Mouse (Mus musculus): ENCODE measurements at regions not wholly inside any gene's neighbourhood (a gene's known extent, or its start where the extent isn't known, plus 50 kb on each side); places are given as distances from the start of the nearest gene placed in this dataset.

- no peak overlapping the region for H3ac ChIP-seq (ENCODE audit: control insufficient read depth, insufficient read length)
- H3K4me2 ChIP-seq (ENCODE audit: low read depth) = no peak overlapping the region
- TF ChIP-seq TCF3 (IDR thresholded peaks at IDR 0.05; ENCODE audit: insufficient read length, low read depth) (no peak), TCF12 (IDR thresholded peaks at IDR 0.05; ENCODE audit: insufficient read depth, poor library complexity, severe bottlenecking) (no peak), USF1 (IDR thresholded peaks at IDR 0.05; ENCODE audit: low read depth) (no peak), SRF (IDR thresholded peaks at IDR 0.05; ENCODE audit: control insufficient read depth, insufficient read length, low read depth) (no peak), POLR2AphosphoS2 (IDR thresholded peaks at IDR 0.05; ENCODE audit: insufficient read length, low read depth) (no peak), E2F4 (IDR thresholded peaks at IDR 0.05; ENCODE audit: insufficient read depth) (no peak), CEBPB (IDR thresholded peaks at IDR 0.05; ENCODE audit: insufficient read depth, poor library complexity, severe bottlenecking) (no peak)
- H3K36me3 ChIP-seq (ENCODE audit: control insufficient read depth, insufficient read depth) = no peaks in the 10 kb centered on the region
- H3K4me3 ChIP-seq = no peak overlapping the region
- no peaks in the 10 kb centered on the region for H3K27me3 ChIP-seq (ENCODE audit: control insufficient read depth, insufficient read depth, insufficient read length)
- H3K79me2 ChIP-seq (ENCODE audit: control insufficient read depth, insufficient read depth) = no peaks in the 10 kb centered on the region
These were observed 169.6 kb upstream of the Cpeb2 start for GRCm38 (mm10) chr5:43063386-43063785.

GRCm38 (mm10) chr5:43071541-43071940 is 161.4 kb upstream of the Cpeb2 start:
- Histone ChIP-seq H3K4me2 (ENCODE audit: low read depth) (no peak overlapping the region), H3ac (ENCODE audit: control insufficient read depth, insufficient read length) (no peak overlapping the region), H3K27me3 (ENCODE audit: control insufficient read depth, insufficient read depth, insufficient read length) (no peaks in the 10 kb centered on the region), H3K4me3 (no peak overlapping the region), H3K79me2 (ENCODE audit: control insufficient read depth, insufficient read depth) (no peaks in the 10 kb centered on the region), H3K36me3 (ENCODE audit: control insufficient read depth, insufficient read depth) (no peaks in the 10 kb centered on the region)
- no peak for TF ChIP-seq E2F4 (IDR thresholded peaks at IDR 0.05; ENCODE audit: insufficient read depth)
- no peak for TF ChIP-seq USF1 (IDR thresholded peaks at IDR 0.05; ENCODE audit: low read depth)
- no peak for TF ChIP-seq REST (IDR thresholded peaks at IDR 0.05; ENCODE audit: insufficient read depth, insufficient read length)
- TF ChIP-seq MYOG (IDR thresholded peaks at IDR 0.05; ENCODE audit: control insufficient read depth in 1 of 3, insufficient read depth in 1 of 3, insufficient read length in 2 of 3, low read depth in 2 of 3) = no peak
- TF ChIP-seq POLR2A (IDR thresholded peaks at IDR 0.05; ENCODE audit: insufficient read length, low read depth) = no peak
- no peak for TF ChIP-seq POLR2AphosphoS2 (IDR thresholded peaks at IDR 0.05; ENCODE audit: insufficient read length, low read depth)
- no peak for TF ChIP-seq TCF12 (IDR thresholded peaks at IDR 0.05; ENCODE audit: insufficient read depth, poor library complexity, severe bottlenecking)
- TF ChIP-seq MAX (IDR thresholded peaks at IDR 0.05; ENCODE audit: low read depth) = no peak
- TF ChIP-seq SRF (IDR thresholded peaks at IDR 0.05; ENCODE audit: control insufficient read depth, insufficient read length, low read depth) = no peak
- no peak for TF ChIP-seq CEBPB (IDR thresholded peaks at IDR 0.05; ENCODE audit: insufficient read depth, poor library complexity, severe bottlenecking)
- no peak for TF ChIP-seq TCF3 (IDR thresholded peaks at IDR 0.05; ENCODE audit: insufficient read length, low read depth)
- no peak for TF ChIP-seq MYOD1 (IDR thresholded peaks at IDR 0.05; ENCODE audit: control insufficient read depth in 1 of 3, insufficient read length in 2 of 3, low read depth in 2 of 3)

GRCm38 (mm10) chr5:43072340-43072739 is 160.6 kb upstream of the Cpeb2 start:
- Histone ChIP-seq H3K79me2 (ENCODE audit: control insufficient read depth, insufficient read depth) (no peaks in the 10 kb centered on the region), H3K27me3 (ENCODE audit: control insufficient read depth, insufficient read depth, insufficient read length) (no peaks in the 10 kb centered on the region), H3K36me3 (ENCODE audit: control insufficient read depth, insufficient read depth) (no peaks in the 10 kb centered on the region), H3ac (ENCODE audit: control insufficient read depth, insufficient read length) (no peak overlapping the region), H3K4me2 (ENCODE audit: low read depth) (no peak overlapping the region), H3K4me3 (no peak overlapping the region)
- TF ChIP-seq SRF (IDR thresholded peaks at IDR 0.05; ENCODE audit: control insufficient read depth, insufficient read length, low read depth) = no peak
- no peak for TF ChIP-seq REST (IDR thresholded peaks at IDR 0.05; ENCODE audit: insufficient read depth, insufficient read length)
- no peak for TF ChIP-seq MYOG (IDR thresholded peaks at IDR 0.05; ENCODE audit: control insufficient read depth in 1 of 3, insufficient read depth in 1 of 3, insufficient read length in 2 of 3, low read depth in 2 of 3)
- no peak for TF ChIP-seq USF1 (IDR thresholded peaks at IDR 0.05; ENCODE audit: low read depth)
- no peak for TF ChIP-seq POLR2A (IDR thresholded peaks at IDR 0.05; ENCODE audit: insufficient read length, low read depth)
- TF ChIP-seq MYOD1 (IDR thresholded peaks at IDR 0.05; ENCODE audit: control insufficient read depth in 1 of 3, insufficient read length in 2 of 3, low read depth in 2 of 3) = no peak
- TF ChIP-seq POLR2AphosphoS2 (IDR thresholded peaks at IDR 0.05; ENCODE audit: insufficient read length, low read depth) = no peak
- no peak for TF ChIP-seq TCF3 (IDR thresholded peaks at IDR 0.05; ENCODE audit: insufficient read length, low read depth)
- no peak for TF ChIP-seq CEBPB (IDR thresholded peaks at IDR 0.05; ENCODE audit: insufficient read depth, poor library complexity, severe bottlenecking)

- no peaks in the 10 kb centered on the region for H3K27me3 ChIP-seq (ENCODE audit: control insufficient read depth, insufficient read depth, insufficient read length)
- TF ChIP-seq SRF (IDR thresholded peaks at IDR 0.05; ENCODE audit: control insufficient read depth, insufficient read length, low read depth) (no peak), E2F4 (IDR thresholded peaks at IDR 0.05; ENCODE audit: insufficient read depth) (no peak), TCF12 (IDR thresholded peaks at IDR 0.05; ENCODE audit: insufficient read depth, poor library complexity, severe bottlenecking) (no peak), TCF3 (IDR thresholded peaks at IDR 0.05; ENCODE audit: insufficient read length, low read depth) (no peak), USF1 (IDR thresholded peaks at IDR 0.05; ENCODE audit: low read depth) (no peak)
- no peak overlapping the region for H3K4me3 ChIP-seq
- H3K4me2 ChIP-seq (ENCODE audit: low read depth) = no peak overlapping the region
- H3ac ChIP-seq (ENCODE audit: control insufficient read depth, insufficient read length) = no peak overlapping the region
- no peaks in the 10 kb centered on the region for H3K79me2 ChIP-seq (ENCODE audit: control insufficient read depth, insufficient read depth)
- H3K36me3 ChIP-seq (ENCODE audit: control insufficient read depth, insufficient read depth) = no peaks in the 10 kb centered on the region
These were observed 158.4 kb upstream of the Cpeb2 start for GRCm38 (mm10) chr5:43074536-43074935.

GRCm38 (mm10) chr5:43080252-43080651 is 152.7 kb upstream of the Cpeb2 start:
- TF ChIP-seq MYOD1 (IDR thresholded peaks at IDR 0.05; ENCODE audit: control insufficient read depth in 1 of 3, insufficient read length in 2 of 3, low read depth in 2 of 3) (peak in 1 of 3 experiments; percentile 60), USF1 (IDR thresholded peaks at IDR 0.05; ENCODE audit: low read depth) (no peak), CEBPB (IDR thresholded peaks at IDR 0.05; ENCODE audit: insufficient read depth, poor library complexity, severe bottlenecking) (no peak), POLR2A (IDR thresholded peaks at IDR 0.05; ENCODE audit: insufficient read length, low read depth) (no peak), TCF3 (IDR thresholded peaks at IDR 0.05; ENCODE audit: insufficient read length, low read depth) (no peak), TCF12 (IDR thresholded peaks at IDR 0.05; ENCODE audit: insufficient read depth, poor library complexity, severe bottlenecking) (no peak), MAX (IDR thresholded peaks at IDR 0.05; ENCODE audit: low read depth) (no peak), POLR2AphosphoS2 (IDR thresholded peaks at IDR 0.05; ENCODE audit: insufficient read length, low read depth) (no peak), MYOG (IDR thresholded peaks at IDR 0.05; ENCODE audit: control insufficient read depth in 1 of 3, insufficient read depth in 1 of 3, insufficient read length in 2 of 3, low read depth in 2 of 3) (peak in 1 of 3 experiments; percentile 79)
- Histone ChIP-seq H3K4me2 (ENCODE audit: low read depth) (no peak overlapping the region), H3ac (ENCODE audit: control insufficient read depth, insufficient read length) (no peak overlapping the region)

More at GRCm38 (mm10) chr5:43080252-43080651, 152.7 kb upstream of the Cpeb2 start:
- no peaks in the 10 kb centered on the region for H3K36me3 ChIP-seq (ENCODE audit: control insufficient read depth, insufficient read depth)
- no peaks in the 10 kb centered on the region for H3K79me2 ChIP-seq (ENCODE audit: control insufficient read depth, insufficient read depth)
- no peak overlapping the region for H3K4me3 ChIP-seq
- no peaks in the 10 kb centered on the region for H3K27me3 ChIP-seq (ENCODE audit: control insufficient read depth, insufficient read depth, insufficient read length)
